Mouse (Mus musculus): ENCODE measurements around the gene Plxna3. TPM values are rescaled to one million over a fixed set of nuclear protein-coding genes. Genes with fewer than 3 reads are reported as not detected.

Gene Plxna3
- 0.99 TPM for polyA plus RNA-seq (2014; fragmentation: Illumina TruSeq; extraction: RNeasy Lipid Tissue Mini Kit (QIAGEN cat#74804); ENCODE audit: low read depth, low replicate concordance)

DNA sequence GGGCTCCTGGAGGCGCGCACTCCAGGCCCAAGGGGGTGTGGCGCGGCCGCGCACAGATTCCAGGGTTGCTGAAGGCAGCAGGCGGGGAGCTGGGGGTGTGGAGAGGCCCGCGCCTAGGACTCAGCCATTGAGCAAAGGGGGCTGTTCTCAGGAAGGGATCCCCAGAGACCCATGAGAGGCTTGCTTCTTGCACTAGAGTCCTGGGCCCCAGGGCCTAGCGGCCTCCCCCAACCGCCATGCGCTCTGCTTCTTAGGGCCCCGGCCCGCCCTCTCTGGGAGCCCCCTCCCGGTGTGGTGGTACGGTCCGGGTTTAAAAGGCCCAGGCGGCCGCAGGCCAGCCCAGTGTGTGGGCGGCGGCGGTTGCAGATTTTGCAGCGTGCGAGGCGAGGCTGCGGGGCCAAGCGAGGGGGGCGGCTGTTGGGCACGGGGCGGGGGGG, at the start of gene Plxna3:
TSS of gene Plxna3 (plus strand) at position 342 of the 437 bp plus-strand sequence.

DNA sequence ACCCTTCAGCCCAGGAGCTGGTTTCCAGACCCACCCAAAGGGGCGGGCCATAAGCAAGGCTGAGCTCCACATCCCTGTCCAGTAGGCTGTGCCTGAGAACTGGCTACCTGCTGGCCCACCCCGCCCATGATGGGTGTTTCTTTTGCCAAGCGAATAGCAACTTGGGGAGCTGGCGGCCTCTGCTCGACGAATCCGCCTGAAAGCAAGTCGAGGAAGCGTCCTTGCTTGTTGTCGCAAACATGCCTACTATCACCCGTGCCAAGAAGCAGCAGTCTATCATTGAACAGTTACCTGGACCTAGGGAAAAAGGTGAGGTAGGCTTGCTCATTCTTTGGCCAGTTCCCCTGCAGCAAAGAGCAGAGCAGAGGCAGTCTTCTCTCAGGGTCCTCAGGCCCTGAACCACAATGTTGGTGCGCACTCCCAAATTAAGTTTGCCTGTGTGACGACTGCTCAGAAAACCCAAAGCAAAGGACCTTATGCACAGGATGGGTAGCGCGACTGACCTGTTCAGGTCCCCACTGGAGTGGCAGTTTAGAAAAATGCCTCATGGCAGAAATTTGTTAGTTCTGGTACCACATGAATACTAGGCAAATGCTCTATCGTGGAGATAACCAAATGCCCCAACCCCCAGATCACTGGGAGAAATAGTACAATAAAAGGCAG, 47.0 kb upstream of the Plxna3 start, which contains the start of the genes Taz and Dnase1l1:
TSS of gene Taz (plus strand) at position 181 of the 663 bp plus-strand sequence.
TSS of gene Dnase1l1 (minus strand) at position 606 of the 663 bp plus-strand sequence.

DNA sequence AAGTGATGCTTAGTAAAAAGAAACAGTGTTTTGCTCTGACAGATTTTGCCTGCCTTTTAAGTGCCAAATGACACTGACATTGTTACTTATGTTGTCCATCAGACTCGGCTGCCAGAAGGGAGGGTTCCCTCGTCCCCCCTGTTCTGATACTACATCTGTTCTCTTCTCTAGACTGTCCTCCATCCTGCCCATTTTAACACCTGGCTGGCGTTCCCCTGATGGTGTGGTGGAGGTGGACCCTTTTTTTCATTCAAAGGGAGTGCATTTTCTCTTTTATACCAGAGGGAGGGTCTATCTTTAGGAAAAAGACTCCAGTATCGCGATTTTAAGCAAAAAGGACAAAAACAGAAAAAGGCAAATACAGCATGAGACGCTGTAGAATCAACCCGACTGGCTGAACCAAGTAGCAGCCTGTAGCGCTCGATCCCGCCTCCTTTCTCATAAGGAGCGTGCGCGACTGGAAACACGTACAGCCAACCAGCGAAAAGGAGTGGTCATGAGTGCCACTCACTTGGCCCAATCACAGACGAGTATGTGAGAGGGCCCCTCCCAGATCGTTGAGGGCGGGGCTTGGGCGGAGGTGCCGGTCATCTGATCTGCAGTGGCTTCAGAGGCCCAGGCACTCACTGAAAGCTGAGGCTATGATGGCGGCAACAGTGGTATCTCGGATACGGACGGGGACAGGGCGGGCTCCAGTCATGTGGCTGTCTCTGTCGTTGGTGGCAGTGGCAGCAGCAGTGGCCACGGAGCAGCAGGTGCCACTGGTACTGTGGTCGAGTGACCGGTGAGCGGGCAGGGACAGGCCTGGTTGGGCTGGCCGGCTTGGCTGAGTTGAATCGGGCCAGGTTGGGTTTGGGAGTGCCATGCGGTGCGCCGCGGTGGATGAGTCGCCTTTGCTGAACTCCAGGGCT, 32.1 kb upstream of the Plxna3 start, which contains the start of gene Atp6ap1:
TSS of gene Atp6ap1 (plus strand) at position 560 of the 911 bp plus-strand sequence.

DNA sequence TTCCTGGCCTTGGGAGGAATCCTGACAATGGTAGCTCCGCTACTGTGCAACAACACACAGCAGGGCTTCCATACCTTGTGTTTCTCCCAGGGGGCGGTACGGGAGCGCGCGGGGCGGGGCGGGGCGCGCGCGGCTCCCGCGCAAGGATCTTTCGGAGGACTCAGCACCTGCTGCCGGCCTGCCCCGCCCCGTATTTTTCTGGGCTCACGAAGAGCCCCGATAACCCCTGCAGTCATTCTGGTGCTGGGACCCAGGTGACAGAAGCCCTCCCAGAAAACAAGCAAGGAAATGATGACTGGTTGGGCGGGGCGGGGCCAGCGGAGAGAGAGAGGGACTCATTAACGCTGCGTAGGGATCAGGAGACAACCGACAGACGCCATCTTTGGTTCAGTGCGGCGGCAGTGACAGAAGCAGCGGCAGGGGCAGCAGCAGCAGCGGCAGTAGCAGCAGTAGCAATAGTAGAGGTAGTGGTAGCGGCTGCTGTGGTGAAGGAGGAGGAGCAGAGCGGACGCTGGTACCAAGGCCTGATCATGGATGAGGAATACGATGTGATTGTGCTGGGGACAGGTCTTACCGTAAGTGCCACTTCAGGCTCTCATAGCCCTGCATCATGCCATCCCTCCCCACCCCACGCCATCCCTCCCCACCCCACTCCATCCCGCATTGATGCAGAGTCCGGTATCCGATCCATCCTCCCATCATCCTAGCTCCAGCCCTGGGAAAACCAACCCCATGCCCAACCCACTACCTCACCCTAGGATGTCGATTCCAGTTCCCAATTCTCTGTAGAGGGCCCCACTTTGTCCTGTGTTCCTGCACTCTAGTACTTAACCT, 23.8 kb upstream of the Plxna3 start, which contains the start of gene Gdi1:
TSS of gene Gdi1 (plus strand) at position 132 of the 834 bp plus-strand sequence.

DNA sequence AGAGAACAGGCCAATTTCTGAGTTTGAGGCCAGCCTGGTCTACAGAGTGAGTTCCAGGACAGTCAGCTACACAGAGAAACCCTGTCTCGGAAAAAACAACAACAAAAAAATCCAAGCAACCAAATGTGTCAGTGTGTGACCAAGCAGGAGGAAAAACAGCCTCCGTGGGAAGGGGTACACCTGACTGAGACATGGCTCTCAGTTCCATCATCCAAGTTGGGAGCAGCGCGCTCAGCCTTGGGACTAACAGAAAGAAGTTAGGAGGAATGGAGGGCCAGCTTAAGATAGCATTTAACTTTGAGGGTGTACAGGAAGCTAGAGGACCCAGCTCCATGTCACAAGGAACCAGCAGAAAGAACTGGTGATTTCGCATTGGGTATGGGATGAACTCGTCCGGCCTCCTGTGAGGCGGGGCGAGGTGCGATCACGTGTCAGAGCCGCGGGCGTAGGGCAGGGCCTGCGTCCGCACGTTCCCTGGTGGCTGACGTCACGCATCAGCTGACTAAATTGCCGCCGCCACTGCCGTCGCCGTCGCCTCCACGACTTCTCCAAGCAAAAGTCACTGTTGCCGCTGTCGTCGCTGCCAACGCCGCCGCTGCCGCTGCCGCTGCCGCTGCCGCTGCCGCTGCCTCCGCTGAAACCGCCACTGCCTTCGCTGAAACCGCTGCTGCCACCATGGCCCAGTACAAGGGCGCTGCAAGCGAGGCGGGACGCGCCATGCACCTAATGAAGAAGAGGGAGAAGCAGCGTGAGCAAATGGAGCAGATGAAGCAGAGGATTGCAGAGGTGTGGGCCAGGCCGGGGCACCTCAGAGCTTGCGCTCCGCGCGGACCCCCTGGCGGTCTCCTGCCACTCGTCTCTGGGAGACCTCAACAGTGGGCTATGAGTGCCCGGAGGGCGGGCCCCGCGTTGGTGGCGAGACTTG, 16.1 kb upstream of the Plxna3 start, which contains the start of gene Fam50a:
TSS of gene Fam50a (plus strand) at position 494 of the 925 bp plus-strand sequence.

DNA sequence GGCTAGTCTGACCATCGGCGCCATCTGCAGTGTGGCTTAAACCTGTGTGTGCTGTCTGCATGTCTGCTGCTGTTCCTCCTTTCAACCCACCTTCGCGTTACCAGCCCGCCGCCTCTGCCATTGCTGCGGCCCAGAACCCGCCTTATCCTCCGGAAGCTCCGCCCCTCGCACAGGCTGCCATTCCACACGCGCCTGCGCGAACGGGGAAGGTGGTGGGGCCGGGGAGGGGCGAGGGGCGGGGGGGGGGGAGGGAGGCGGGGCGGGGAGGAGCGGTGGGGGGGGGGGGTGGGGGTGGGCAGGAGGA, 24.6 kb downstream of the Plxna3 start, which contains the start of gene Lage3:
TSS of gene Lage3 (minus strand) at position 152 of the 304 bp plus-strand sequence.

DNA sequence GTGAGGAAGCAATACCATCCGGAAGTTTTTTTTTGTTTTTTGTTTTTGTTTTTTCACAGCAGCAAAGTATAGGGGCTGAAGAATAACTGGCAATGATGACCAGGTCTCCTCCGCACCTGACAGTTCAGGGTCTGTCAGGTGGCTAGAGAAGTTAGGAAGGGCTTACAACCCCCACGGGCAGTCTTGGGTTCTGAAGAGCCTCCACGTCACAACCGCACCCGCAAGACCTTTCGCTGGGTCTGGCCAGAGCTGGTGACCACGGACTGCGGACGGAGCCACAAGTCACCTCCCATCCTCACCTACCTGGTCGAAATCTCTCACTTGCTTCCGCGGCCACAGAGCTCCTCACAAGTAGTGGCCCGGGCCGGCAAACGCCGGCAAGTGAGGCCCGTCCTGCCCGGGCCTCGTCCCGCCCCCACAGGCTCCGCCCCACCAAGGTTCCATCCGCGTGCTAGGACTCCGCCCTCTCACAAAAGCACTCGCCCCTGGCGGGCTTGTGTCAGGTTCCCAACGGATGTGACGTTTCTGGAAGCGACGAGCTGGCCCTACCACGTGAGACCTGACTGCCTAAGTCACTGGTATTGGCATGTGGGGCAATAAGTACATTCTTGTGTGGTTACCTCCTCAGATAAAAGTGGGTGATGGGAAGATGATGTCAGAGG, 44.2 kb downstream of the Plxna3 start, which contains the start of the genes Ubl4a and Slc10a3:
TSS of gene Ubl4a (minus strand) at position 331 of the 662 bp plus-strand sequence.
TSS of gene Slc10a3 (minus strand) at position 462 of the 662 bp plus-strand sequence.

DNA sequence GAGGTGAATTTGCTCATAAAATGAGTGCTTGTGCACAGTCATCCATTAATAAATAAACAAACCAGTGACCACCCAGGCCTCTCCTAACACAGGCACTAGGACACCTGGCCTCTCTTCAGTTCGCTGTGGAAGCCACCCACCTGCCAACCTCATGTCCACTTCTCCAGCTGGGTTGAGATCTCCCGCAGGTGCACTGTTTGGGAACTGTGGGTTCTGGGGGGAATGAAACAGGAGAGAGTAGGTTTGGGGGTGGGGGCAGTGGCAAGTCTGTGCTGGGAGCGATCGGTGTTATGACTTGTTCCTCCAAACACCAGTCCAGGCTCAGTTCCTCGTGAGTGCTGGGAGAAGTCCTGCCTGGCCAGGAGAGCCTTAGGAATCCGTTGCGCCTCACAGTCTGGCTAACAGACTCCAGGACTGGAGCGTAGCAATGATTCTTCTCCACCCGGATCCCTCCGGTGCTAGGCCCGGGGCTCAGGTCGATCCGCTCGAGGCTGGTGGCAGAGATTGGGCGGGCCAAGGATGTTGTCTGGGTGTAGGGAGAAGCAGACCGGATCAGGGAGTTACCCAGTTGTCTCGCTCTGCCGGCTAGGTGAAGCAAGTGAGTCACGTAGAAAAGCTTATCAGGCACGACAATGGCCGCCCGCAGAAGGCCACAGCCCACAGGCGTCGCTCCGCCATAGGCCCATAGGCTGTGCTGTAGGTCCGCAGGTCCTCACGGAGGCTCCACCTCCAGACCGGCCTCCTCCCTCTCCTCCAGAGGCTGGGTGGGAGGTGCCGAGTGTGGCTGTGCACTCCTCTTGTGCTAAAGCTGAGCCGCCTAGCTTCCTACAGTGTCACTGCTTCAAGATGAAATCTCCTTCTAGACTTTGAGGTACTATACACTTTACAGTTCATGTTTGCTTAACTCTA, 63.9 kb downstream of the Plxna3 start, which contains the start of the genes Fam3a and Ikbkg:
TSS of gene Fam3a (minus strand) at position 738 of the 909 bp plus-strand sequence.
TSS of gene Ikbkg (plus strand) at position 756 of the 909 bp plus-strand sequence.

Other genes starting within 250 kb of the Plxna3 start
- not detected for gene Opn1mw, start 201.6 kb upstream of the Plxna3 start, polyA plus RNA-seq (2014; fragmentation: Illumina TruSeq; extraction: RNeasy Lipid Tissue Mini Kit (QIAGEN cat#74804); ENCODE audit: low read depth, low replicate concordance)
- gene Mecp2, start 193.7 kb upstream of the Plxna3 start, polyA plus RNA-seq (2014; fragmentation: Illumina TruSeq; extraction: RNeasy Lipid Tissue Mini Kit (QIAGEN cat#74804); ENCODE audit: low read depth, low replicate concordance) = 27.6 TPM
- not detected for gene Tex28, start 161.2 kb upstream of the Plxna3 start, polyA plus RNA-seq (2014; fragmentation: Illumina TruSeq; extraction: RNeasy Lipid Tissue Mini Kit (QIAGEN cat#74804); ENCODE audit: low read depth, low replicate concordance)
- gene Tktl1, start 151.8 kb upstream of the Plxna3 start, polyA plus RNA-seq (2014; fragmentation: Illumina TruSeq; extraction: RNeasy Lipid Tissue Mini Kit (QIAGEN cat#74804); ENCODE audit: low read depth, low replicate concordance) = not detected
- 20.8 TPM for gene Flna, start 79.2 kb upstream of the Plxna3 start, polyA plus RNA-seq (2014; fragmentation: Illumina TruSeq; extraction: RNeasy Lipid Tissue Mini Kit (QIAGEN cat#74804); ENCODE audit: low read depth, low replicate concordance)
- gene Emd, start 74.4 kb upstream of the Plxna3 start, polyA plus RNA-seq (2014; fragmentation: Illumina TruSeq; extraction: RNeasy Lipid Tissue Mini Kit (QIAGEN cat#74804); ENCODE audit: low read depth, low replicate concordance) = 42.2 TPM
- gene Rpl10, start 58.3 kb upstream of the Plxna3 start, polyA plus RNA-seq (2014; fragmentation: Illumina TruSeq; extraction: RNeasy Lipid Tissue Mini Kit (QIAGEN cat#74804); ENCODE audit: low read depth, low replicate concordance) = 999 TPM
- 33.7 TPM for gene Taz, start 47.2 kb upstream of the Plxna3 start, polyA plus RNA-seq (2014; fragmentation: Illumina TruSeq; extraction: RNeasy Lipid Tissue Mini Kit (QIAGEN cat#74804); ENCODE audit: low read depth, low replicate concordance)
- gene Dnase1l1, start 46.7 kb upstream of the Plxna3 start, polyA plus RNA-seq (2014; fragmentation: Illumina TruSeq; extraction: RNeasy Lipid Tissue Mini Kit (QIAGEN cat#74804); ENCODE audit: low read depth, low replicate concordance) = 11.8 TPM
- 332 TPM for gene Atp6ap1, start 32.0 kb upstream of the Plxna3 start, polyA plus RNA-seq (2014; fragmentation: Illumina TruSeq; extraction: RNeasy Lipid Tissue Mini Kit (QIAGEN cat#74804); ENCODE audit: low read depth, low replicate concordance)
- gene Gdi1, start 24.1 kb upstream of the Plxna3 start, polyA plus RNA-seq (2014; fragmentation: Illumina TruSeq; extraction: RNeasy Lipid Tissue Mini Kit (QIAGEN cat#74804); ENCODE audit: low read depth, low replicate concordance) = 223 TPM
- 18.3 TPM for gene Fam50a, start 16.0 kb upstream of the Plxna3 start, polyA plus RNA-seq (2014; fragmentation: Illumina TruSeq; extraction: RNeasy Lipid Tissue Mini Kit (QIAGEN cat#74804); ENCODE audit: low read depth, low replicate concordance)
- gene Lage3, start 24.6 kb downstream of the Plxna3 start, polyA plus RNA-seq (2014; fragmentation: Illumina TruSeq; extraction: RNeasy Lipid Tissue Mini Kit (QIAGEN cat#74804); ENCODE audit: low read depth, low replicate concordance) = 14.9 TPM
- 72.0 TPM for gene Ubl4a, start 44.2 kb downstream of the Plxna3 start, polyA plus RNA-seq (2014; fragmentation: Illumina TruSeq; extraction: RNeasy Lipid Tissue Mini Kit (QIAGEN cat#74804); ENCODE audit: low read depth, low replicate concordance)
- gene Slc10a3, start 44.3 kb downstream of the Plxna3 start, polyA plus RNA-seq (2014; fragmentation: Illumina TruSeq; extraction: RNeasy Lipid Tissue Mini Kit (QIAGEN cat#74804); ENCODE audit: low read depth, low replicate concordance) = 12.7 TPM
- gene Fam3a, start 64.2 kb downstream of the Plxna3 start, polyA plus RNA-seq (2014; fragmentation: Illumina TruSeq; extraction: RNeasy Lipid Tissue Mini Kit (QIAGEN cat#74804); ENCODE audit: low read depth, low replicate concordance) = 8.7 TPM
- 69.8 TPM for gene Ikbkg, start 64.2 kb downstream of the Plxna3 start, polyA plus RNA-seq (2014; fragmentation: Illumina TruSeq; extraction: RNeasy Lipid Tissue Mini Kit (QIAGEN cat#74804); ENCODE audit: low read depth, low replicate concordance)
- gene G6pdx, start 100.1 kb downstream of the Plxna3 start, polyA plus RNA-seq (2014; fragmentation: Illumina TruSeq; extraction: RNeasy Lipid Tissue Mini Kit (QIAGEN cat#74804); ENCODE audit: low read depth, low replicate concordance) = 101 TPM
- not detected for gene Gm6880, start 152.3 kb downstream of the Plxna3 start, polyA plus RNA-seq (2014; fragmentation: Illumina TruSeq; extraction: RNeasy Lipid Tissue Mini Kit (QIAGEN cat#74804); ENCODE audit: low read depth, low replicate concordance)
- not detected for gene Olfr1326-ps1, start 245.8 kb downstream of the Plxna3 start, polyA plus RNA-seq (2014; fragmentation: Illumina TruSeq; extraction: RNeasy Lipid Tissue Mini Kit (QIAGEN cat#74804); ENCODE audit: low read depth, low replicate concordance)